Mouse (Mus musculus): ENCODE measurements around the gene Oma1. TPM values are rescaled to one million over a fixed set of nuclear protein-coding genes. Genes with fewer than 3 reads are reported as not detected.

Oma1 gene
- polyA plus RNA-seq, 1 experiment: 17.1 TPM

- H3K4me1 ChIP-seq (ENCODE audit: control insufficient read depth, insufficient read depth, low read length): no peaks in the 10 kb centered on the region
- H3K4me3 ChIP-seq (ENCODE audit: insufficient read depth, low read length): no peak overlapping the region
- no peak overlapping the region for H3K27ac ChIP-seq (ENCODE audit: insufficient read depth, low read length)
- TF ChIP-seq CTCF (IDR thresholded peaks at IDR 0.05; ENCODE audit: borderline replicate concordance, insufficient read depth, low read length) (no peak), POLR2A (IDR thresholded peaks at IDR 0.05; ENCODE audit: low read depth, low read length) (no peak)
These were observed 76.9 kb downstream of the Oma1 start for GRCm38 (mm10) chr4:103390499-103390898.

GRCm38 (mm10) chr4:103395066-103395465 lies 81.5 kb downstream of the Oma1 start:
- H3K27ac ChIP-seq (ENCODE audit: insufficient read depth, low read length): no peak overlapping the region
- TF ChIP-seq POLR2A (IDR thresholded peaks at IDR 0.05; ENCODE audit: low read depth, low read length) (no peak), CTCF (IDR thresholded peaks at IDR 0.05; ENCODE audit: borderline replicate concordance, insufficient read depth, low read length) (no peak)
- no peak overlapping the region for H3K4me3 ChIP-seq (ENCODE audit: insufficient read depth, low read length)
- H3K4me1 ChIP-seq (ENCODE audit: control insufficient read depth, insufficient read depth, low read length): no peaks in the 10 kb centered on the region

GRCm38 (mm10) chr4:103395905-103396304 lies 82.3 kb downstream of the Oma1 start:
- H3K4me1 ChIP-seq (ENCODE audit: control insufficient read depth, insufficient read depth, low read length): no peaks in the 10 kb centered on the region
- no peak for TF ChIP-seq POLR2A (IDR thresholded peaks at IDR 0.05; ENCODE audit: low read depth, low read length)
- no peak for TF ChIP-seq CTCF (IDR thresholded peaks at IDR 0.05; ENCODE audit: borderline replicate concordance, insufficient read depth, low read length)
- H3K27ac ChIP-seq (ENCODE audit: insufficient read depth, low read length): no peak overlapping the region
- no peak overlapping the region for H3K4me3 ChIP-seq (ENCODE audit: insufficient read depth, low read length)

- TF ChIP-seq POLR2A (IDR thresholded peaks at IDR 0.05; ENCODE audit: low read depth, low read length) (no peak), CTCF (IDR thresholded peaks at IDR 0.05; ENCODE audit: borderline replicate concordance, insufficient read depth, low read length) (no peak)
- no peaks in the 10 kb centered on the region for H3K4me1 ChIP-seq (ENCODE audit: control insufficient read depth, insufficient read depth, low read length)
- no peak overlapping the region for H3K4me3 ChIP-seq (ENCODE audit: insufficient read depth, low read length)
- no peak overlapping the region for H3K27ac ChIP-seq (ENCODE audit: insufficient read depth, low read length)
These were observed 83.3 kb downstream of the Oma1 start for GRCm38 (mm10) chr4:103396876-103397275.

GRCm38 (mm10) chr4:103402581-103402980 lies 89.0 kb downstream of the Oma1 start:
- Histone ChIP-seq H3K27ac (ENCODE audit: insufficient read depth, low read length) (no peak overlapping the region), H3K4me3 (ENCODE audit: insufficient read depth, low read length) (no peak overlapping the region), H3K4me1 (ENCODE audit: control insufficient read depth, insufficient read depth, low read length) (no peaks in the 10 kb centered on the region)
- TF ChIP-seq POLR2A (IDR thresholded peaks at IDR 0.05; ENCODE audit: low read depth, low read length) (no peak), CTCF (IDR thresholded peaks at IDR 0.05; ENCODE audit: borderline replicate concordance, insufficient read depth, low read length) (no peak)

GRCm38 (mm10) chr4:103405321-103405720 lies 91.7 kb downstream of the Oma1 start:
- no peak for TF ChIP-seq POLR2A (IDR thresholded peaks at IDR 0.05; ENCODE audit: low read depth, low read length)
- TF ChIP-seq CTCF (IDR thresholded peaks at IDR 0.05; ENCODE audit: borderline replicate concordance, insufficient read depth, low read length): no peak
- no peak overlapping the region for H3K4me3 ChIP-seq (ENCODE audit: insufficient read depth, low read length)
- no peak overlapping the region for H3K27ac ChIP-seq (ENCODE audit: insufficient read depth, low read length)
- no peaks in the 10 kb centered on the region for H3K4me1 ChIP-seq (ENCODE audit: control insufficient read depth, insufficient read depth, low read length)

- no peak for TF ChIP-seq CTCF (IDR thresholded peaks at IDR 0.05; ENCODE audit: borderline replicate concordance, insufficient read depth, low read length)
- no peak for TF ChIP-seq POLR2A (IDR thresholded peaks at IDR 0.05; ENCODE audit: low read depth, low read length)
- no peaks in the 10 kb centered on the region for H3K4me1 ChIP-seq (ENCODE audit: control insufficient read depth, insufficient read depth, low read length)
These were observed 96.7 kb downstream of the Oma1 start for GRCm38 (mm10) chr4:103410217-103410799.

More at GRCm38 (mm10) chr4:103410217-103410799, 96.7 kb downstream of the Oma1 start:
- no peak overlapping the region for H3K4me3 ChIP-seq (ENCODE audit: insufficient read depth, low read length)
- no peak overlapping the region for H3K27ac ChIP-seq (ENCODE audit: insufficient read depth, low read length)

Other genes with a start within 250 kb of the Oma1 start
- gene Mier1, start 199.4 kb upstream of the Oma1 start, polyA plus RNA-seq (2011; ENCODE audit: insufficient read length, low read depth, missing spikeins): 55.0 and 70.0 TPM in 2 replicates
- gene Wdr78, start 199.3 kb upstream of the Oma1 start, polyA plus RNA-seq (2011; ENCODE audit: insufficient read length, low read depth, missing spikeins): 2.8 and 4.3 TPM in 2 replicates
- 14.0 and 20.6 TPM in 2 replicates for gene Slc35d1, start 98.6 kb upstream of the Oma1 start, polyA plus RNA-seq (2011; ENCODE audit: insufficient read length, low read depth, missing spikeins)
- gene 4921539E11Rik, start 22.9 kb upstream of the Oma1 start, polyA plus RNA-seq (2011; ENCODE audit: insufficient read length, low read depth, missing spikeins): not detected in 2 replicates

Data from embryonic fibroblast, embryonic 13.5 days (primary cell).